Mouse (Mus musculus) G1E (cell line): ENCODE measurements around the gene Atp2a3.

Experiments
- CTCF ChIP-seq: IDR thresholded peaks from 2 replicates; pipeline ENCODE4 v1.5.1; 2012; ENCODE audit warnings: low read depth, low read length, inconsistent platforms, mixed read lengths
- GATA1 ChIP-seq: IDR thresholded peaks from 2 replicates; pipeline ENCODE4 v1.6.1; 2012; ENCODE audit warnings: borderline replicate concordance, low read length, inconsistent platforms, mixed read lengths
- POLR2AphosphoS5 ChIP-seq: IDR thresholded peaks from 2 replicates; pipeline ENCODE4 v1.6.1; 2012; ENCODE audit warnings: low read depth, low read length, inconsistent platforms; ENCODE audit not compliant: insufficient replicate concordance
- TAL1 ChIP-seq: conservative IDR thresholded peaks from 2 replicates; pipeline ENCODE4 v1.6.1; 2012; ENCODE audit warnings: low read depth, low read length, inconsistent platforms, mixed read lengths

GRCm38 (mm10) chr11:73013981-73014380 lies 53.0 kb downstream of the Atp2a3 start:
- TF ChIP-seq CTCF: no peak
- no peak for TF ChIP-seq POLR2AphosphoS5
- no peak for TF ChIP-seq GATA1
- no peak for TF ChIP-seq TAL1
